Mouse (Mus musculus) neutrophil, adult 5-6 weeks (primary cell): ENCODE measurements around the gene Arrb2. TPM values are rescaled to one million over a fixed set of nuclear protein-coding genes. Genes with fewer than 3 reads are reported as not detected.

Experiments used
- ATAC-seq: fragments of 151-379, 151-347 bp; 2 replicates; pipeline ENCODE4 v1.8.0; 2017; ENCODE audit warnings: mild to moderate bottlenecking, moderate TSS enrichment; ENCODE audit not compliant: insufficient number of reproducible peaks, poor library complexity, low FRiP score, severe bottlenecking; ENCODE audit errors: extremely low read depth
- total RNA-seq: library from RNA; stranded (forward); fragments of 200-1000 nt; gene quantifications from 2 replicates; pipeline ENCODE4 v1.2.3, GENCODE M21; 2017

The Arrb2 gene
- total RNA-seq, 1 experiment from 2014 or later, result 300 TPM

DNA sequence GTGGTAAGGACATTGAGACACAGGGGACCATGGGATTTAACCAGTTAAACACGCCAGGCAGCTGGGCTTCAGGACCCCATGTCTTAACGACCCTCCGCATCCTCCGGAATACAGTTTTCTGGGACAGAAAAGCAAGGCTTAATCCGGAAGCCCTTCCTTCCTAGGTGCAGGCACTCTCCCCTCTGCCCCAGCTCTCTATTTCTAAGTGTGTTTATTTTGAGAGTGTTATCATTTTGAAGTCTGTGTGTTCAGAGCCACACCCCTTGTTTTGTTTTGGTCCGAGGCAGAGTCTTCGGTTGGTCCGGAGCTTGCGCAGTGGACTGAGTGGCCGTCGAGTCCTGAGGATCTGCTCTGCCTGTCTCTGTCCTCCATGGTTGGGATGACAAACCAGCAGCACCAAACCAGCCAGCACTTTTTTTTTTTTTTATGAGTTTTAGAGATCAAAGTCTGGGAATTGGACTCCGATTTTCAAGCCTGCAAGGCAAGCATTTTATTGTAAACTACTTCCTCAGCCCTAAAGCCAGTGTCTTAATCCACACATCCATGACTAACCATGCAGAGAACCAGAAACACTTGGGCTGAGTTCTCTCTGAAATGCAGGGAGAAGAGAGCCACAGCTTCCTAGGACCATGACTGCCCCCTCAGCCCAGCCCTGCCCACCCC is 42.6 kb downstream of the Arrb2 start:
- no peak for ATAC-seq

DNA sequence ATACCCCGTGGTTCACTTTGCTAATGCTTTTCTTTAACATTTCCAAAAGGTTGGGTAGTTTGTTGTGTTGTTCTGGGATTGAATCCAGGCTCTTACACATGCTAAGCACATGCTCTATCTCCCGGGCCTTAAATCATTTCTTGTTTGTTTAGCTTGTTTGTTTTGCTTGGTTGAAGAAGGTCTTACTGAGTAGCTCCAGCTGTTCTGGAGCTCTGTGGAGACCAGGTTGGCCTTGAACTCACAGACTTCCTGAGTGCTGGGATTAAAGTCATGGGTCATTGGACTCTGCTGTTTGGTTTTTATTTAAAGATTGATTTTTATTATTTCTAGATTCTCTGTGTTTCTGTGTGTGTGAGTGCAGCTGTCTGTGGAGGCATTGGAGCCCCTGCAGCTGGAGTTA is 53.1 kb downstream of the Arrb2 start:
- ATAC-seq, result no peak

DNA sequence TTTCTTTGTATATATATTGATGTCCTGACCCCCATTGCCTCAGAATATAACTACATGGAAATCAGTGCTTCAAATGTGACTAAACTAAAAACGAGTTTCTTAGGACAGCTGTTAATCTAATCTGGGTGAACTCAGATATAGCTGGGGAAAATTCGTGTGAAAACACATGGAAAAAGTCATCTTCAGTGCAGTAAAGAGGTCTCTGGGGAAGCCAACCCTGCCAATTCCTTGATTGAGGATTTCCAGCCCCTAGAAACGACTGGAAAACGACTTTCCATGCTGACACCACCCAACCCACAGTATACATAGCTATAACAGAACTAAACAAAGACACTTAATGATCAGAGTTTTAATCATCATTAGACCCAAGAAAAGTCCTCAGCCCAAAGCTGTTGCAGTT is 55.4 kb downstream of the Arrb2 start:
- ATAC-seq, result no peak

DNA sequence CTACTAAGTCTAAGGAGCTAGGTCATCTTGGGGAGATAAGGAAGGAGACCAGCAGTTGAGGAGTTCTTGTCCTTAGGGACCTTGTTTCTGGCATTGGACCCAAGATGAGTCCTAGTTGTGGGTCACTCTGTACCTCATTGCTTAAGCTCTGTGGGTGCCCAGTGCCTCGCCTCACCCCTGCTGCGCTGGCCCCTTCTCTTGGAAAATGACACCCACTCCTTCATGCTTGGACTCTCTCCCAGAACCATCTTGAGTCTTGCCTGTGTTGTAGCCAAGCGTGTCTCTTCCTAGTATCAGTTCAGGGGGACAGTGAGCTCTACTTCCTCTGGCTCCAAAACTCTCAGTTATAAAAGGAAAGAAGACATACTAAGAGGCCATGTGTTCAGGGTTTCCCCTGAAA is 56.7 kb downstream of the Arrb2 start:
- ATAC-seq, result no peak

- ATAC-seq, result no peak
Measured at GRCm38 (mm10) chr11:70489684-70490083, 57.2 kb downstream of the Arrb2 start.

Other genes starting within 250 kb of the Arrb2 start
- gene Slc16a11, start 219.9 kb upstream of the Arrb2 start, total RNA-seq, result 1.4 and 2.7 TPM in 2 replicates
- 1.5 and 2.1 TPM in 2 replicates for gene Slc16a13, start 211.6 kb upstream of the Arrb2 start, total RNA-seq
- gene Bcl6b, start 202.8 kb upstream of the Arrb2 start, total RNA-seq, result 0.12 TPM in 1 of 2 replicates, not detected in the other
- 21.9 and 26.8 TPM in 2 replicates for gene 0610010K14Rik, start 194.7 kb upstream of the Arrb2 start, total RNA-seq
- 0.47 and 0.86 TPM in 2 replicates for gene Gm21988, start 192.8 kb upstream of the Arrb2 start, total RNA-seq
- 60.4 and 69.0 TPM in 2 replicates for gene Rnasek, start 192.8 kb upstream of the Arrb2 start, total RNA-seq
- gene Alox12, start 177.3 kb upstream of the Arrb2 start, total RNA-seq, result 9.6 and 10.5 TPM in 2 replicates
- 0.35 and 2.0 TPM in 2 replicates for gene Alox12e, start 110.0 kb upstream of the Arrb2 start, total RNA-seq
- gene Alox15, start 80.6 kb upstream of the Arrb2 start, total RNA-seq, result 4.5 and 7.1 TPM in 2 replicates
- 4.9 and 5.5 TPM in 2 replicates for gene Pelp1, start 22.6 kb upstream of the Arrb2 start, total RNA-seq
- gene Med11, start 19.3 kb downstream of the Arrb2 start, total RNA-seq, result 43.7 and 46.3 TPM in 2 replicates
- 0.37 and 0.58 TPM in 2 replicates for gene Zmynd15, start 26.8 kb downstream of the Arrb2 start, total RNA-seq
- gene Cxcl16, start 27.3 kb downstream of the Arrb2 start, total RNA-seq, result 0.74 TPM in 1 of 2 replicates, not detected in the other
- not detected in 2 replicates for gene Tm4sf5, start 72.6 kb downstream of the Arrb2 start, total RNA-seq
- gene Vmo1, start 82.0 kb downstream of the Arrb2 start, total RNA-seq, result not detected in 2 replicates
- not detected in 2 replicates for gene Gltpd2, start 86.6 kb downstream of the Arrb2 start, total RNA-seq
- 124 and 133 TPM in 2 replicates for gene Psmb6, start 92.7 kb downstream of the Arrb2 start, total RNA-seq
- gene Gm40193, start 100.3 kb downstream of the Arrb2 start, total RNA-seq, result not detected in 2 replicates
- 0.86 and 4.3 TPM in 2 replicates for gene Pld2, start 107.4 kb downstream of the Arrb2 start, total RNA-seq
- 21.8 and 23.1 TPM in 2 replicates for gene Mink1, start 130.2 kb downstream of the Arrb2 start, total RNA-seq
- gene 4930544D05Rik, start 183.2 kb downstream of the Arrb2 start, total RNA-seq, result not detected in 2 replicates
- 1.7 TPM in 1 of 2 replicates, not detected in the other for gene Chrne, start 186.6 kb downstream of the Arrb2 start, total RNA-seq
- 1.4 and 1.7 TPM in 2 replicates for gene Gp1ba, start 206.5 kb downstream of the Arrb2 start, total RNA-seq
- gene Rnf167, start 214.6 kb downstream of the Arrb2 start, total RNA-seq, result 261 and 283 TPM in 2 replicates
- gene Slc25a11, start 214.8 kb downstream of the Arrb2 start, total RNA-seq, result 75.8 and 82.8 TPM in 2 replicates
- 683 and 728 TPM in 2 replicates for gene Pfn1, start 222.0 kb downstream of the Arrb2 start, total RNA-seq
- 16.7 and 21.2 TPM in 2 replicates for gene Eno3, start 224.6 kb downstream of the Arrb2 start, total RNA-seq
- 49.2 and 55.3 TPM in 2 replicates for gene Spag7, start 236.8 kb downstream of the Arrb2 start, total RNA-seq